18 mouse cellular contexts compared by ENCODE assay signal in the genomic region with DNA sequence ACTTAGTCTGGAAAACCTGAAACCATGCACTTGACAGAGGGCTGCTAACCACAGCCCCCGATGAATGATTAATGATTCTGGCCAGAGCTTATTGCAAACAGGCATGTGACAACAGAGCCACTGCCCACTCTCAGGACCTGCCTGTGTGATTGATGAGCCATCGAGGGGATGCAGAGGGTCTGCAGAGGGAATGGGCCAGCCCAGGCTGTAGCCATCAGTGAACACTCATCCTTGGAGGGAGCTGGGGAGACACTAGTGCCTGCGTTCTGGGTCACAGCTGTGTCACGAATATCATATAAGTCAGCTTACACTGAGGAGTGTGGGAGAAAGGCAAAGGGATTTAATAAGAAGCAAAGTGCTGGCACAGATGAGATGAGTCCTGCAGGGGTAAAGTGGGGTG.
DNase-seq lines count a peak whose midpoint lies in the region; ATAC-seq lines count a peak whose summit lies in the region.
"Had no signal": no experiment of that assay in that cellular context is flagged by ENCODE, and none has a peak within 500 bp of the region (broad histone marks: within the 10 kb centered on the region; RNA-seq: fewer than 3 reads in every experiment).

No protein-coding gene starts in this region.

- no peak overlapping the region for H3K9ac ChIP-seq in heart, embryonic 13.5 days
- H3K9ac ChIP-seq in lung, embryonic 16.5 days (ENCODE audit: low read length): no peak overlapping the region
- H3K9ac ChIP-seq in hindbrain, embryonic 14.5 days: no peak overlapping the region
- H3K9ac ChIP-seq in neural tube, embryonic 14.5 days (replicated peaks; ENCODE audit: low read depth, low read length): no peak overlapping the region
- H3K9ac ChIP-seq: heart, embryonic 15.5 days; limb, embryonic 13.5 days had no signal

- no peak overlapping the region for H3K4me3 ChIP-seq in heart, embryonic 13.5 days
- no peak overlapping the region for H3K4me3 ChIP-seq in lung, embryonic 16.5 days (ENCODE audit: low read length)
- no peak overlapping the region for H3K4me3 ChIP-seq in hindbrain, embryonic 14.5 days (replicated peaks; ENCODE audit: low read length)
- H3K4me3 ChIP-seq in neural tube, embryonic 14.5 days (ENCODE audit: low read depth, low read length): no peak overlapping the region
- H3K4me3 ChIP-seq: heart, embryonic 15.5 days; layer of hippocampus, adult 2 months; limb, embryonic 13.5 days had no signal

- no peak overlapping the region for H3K27ac ChIP-seq in heart, embryonic 13.5 days (replicated peaks)
- H3K27ac ChIP-seq in lung, embryonic 16.5 days (ENCODE audit: low read length): no peak overlapping the region
- H3K27ac ChIP-seq in hindbrain, embryonic 14.5 days: no peak overlapping the region
- H3K27ac ChIP-seq in neural tube, embryonic 14.5 days (ENCODE audit: low read depth, low read length): no peak overlapping the region
- H3K27ac ChIP-seq: heart, embryonic 15.5 days; layer of hippocampus, adult 2 months; limb, embryonic 13.5 days had no signal

- H3K4me2 ChIP-seq in heart, embryonic 13.5 days: no peak overlapping the region
- H3K4me2 ChIP-seq in lung, embryonic 16.5 days (ENCODE audit: low read depth, low read length): no peak overlapping the region
- no peak overlapping the region for H3K4me2 ChIP-seq in hindbrain, embryonic 14.5 days (replicated peaks)
- H3K4me2 ChIP-seq in neural tube, embryonic 14.5 days (ENCODE audit: low read depth, low read length): no peak overlapping the region
- H3K4me2 ChIP-seq: heart, embryonic 15.5 days; limb, embryonic 13.5 days had no signal

- H3K9me3 ChIP-seq in heart, embryonic 13.5 days: no peaks in the 10 kb centered on the region
- no peaks in the 10 kb centered on the region for H3K9me3 ChIP-seq in lung, embryonic 16.5 days (ENCODE audit: control insufficient read depth, low read length)
- H3K9me3 ChIP-seq in hindbrain, embryonic 14.5 days (ENCODE audit: control insufficient read depth, low read length): no peaks in the 10 kb centered on the region
- no peaks in the 10 kb centered on the region for H3K9me3 ChIP-seq in neural tube, embryonic 14.5 days (ENCODE audit: control insufficient read depth, low read length)
- H3K9me3 ChIP-seq: heart, embryonic 15.5 days; limb, embryonic 13.5 days had no signal

- no peaks in the 10 kb centered on the region for H3K4me1 ChIP-seq in heart, embryonic 13.5 days
- H3K4me1 ChIP-seq in lung, embryonic 16.5 days (replicated peaks; ENCODE audit: control insufficient read depth, insufficient read depth, low read length): peaks cover 2% of the 10 kb centered on the region; the same call in 1 of the 2 replicates
- H3K4me1 ChIP-seq in hindbrain, embryonic 14.5 days (replicated peaks; ENCODE audit: control insufficient read depth, insufficient read depth, low read length): peaks cover 4% of the 10 kb centered on the region; the same call in 1 of the 2 replicates
- no peaks in the 10 kb centered on the region for H3K4me1 ChIP-seq in neural tube, embryonic 14.5 days (ENCODE audit: control insufficient read depth, insufficient read depth, low read length)
- H3K4me1 ChIP-seq: heart, embryonic 15.5 days had no signal

- 43% methylated on average over 4 of the region's 4 CpGs for WGBS in heart, embryonic 13.5 days
- 9% methylated on average over 4 of the region's 4 CpGs for WGBS in lung, embryonic 16.5 days
- 56% methylated on average over 4 of the region's 4 CpGs for WGBS in hindbrain, embryonic 14.5 days
- WGBS in neural tube, embryonic 14.5 days: 62% methylated on average over 4 of the region's 4 CpGs

- no peaks in the 10 kb centered on the region for H3K27me3 ChIP-seq in heart, embryonic 13.5 days (replicated peaks)
- H3K27me3 ChIP-seq in lung, embryonic 16.5 days (ENCODE audit: control insufficient read depth, insufficient read depth, low read depth, low read length): no peaks in the 10 kb centered on the region
- no peaks in the 10 kb centered on the region for H3K27me3 ChIP-seq in hindbrain, embryonic 14.5 days (ENCODE audit: control insufficient read depth, insufficient read depth, low read length)
- no peaks in the 10 kb centered on the region for H3K27me3 ChIP-seq in neural tube, embryonic 14.5 days (ENCODE audit: control insufficient read depth, insufficient read depth, low read length)
- H3K27me3 ChIP-seq: CH12.LX; heart, embryonic 15.5 days had no signal

- peak; percentile 31; the same call in 1 of the 2 replicates for ATAC-seq in heart, embryonic 13.5 days (ENCODE audit: extremely low read depth, insufficient number of reproducible peaks, low FRiP score, low TSS enrichment)
- peak; percentile 78 for ATAC-seq in lung, embryonic 16.5 days (ENCODE audit: low read depth)
- ATAC-seq in hindbrain, embryonic 14.5 days (ENCODE audit: low FRiP score): peak; percentile 57; the same call in 1 of the 2 replicates
- peak; percentile 46; the same call in 1 of the 2 replicates for ATAC-seq in neural tube, embryonic 14.5 days (ENCODE audit: low read depth)
- ATAC-seq: midbrain, embryonic 16.5 days had no signal

- no peak for DNase-seq in heart, postnatal 36 days
- no peak for DNase-seq in lung, postnatal 10 days
- no peak for DNase-seq in hindbrain, embryonic 14.5 days (ENCODE audit: low spot score)
- no peak for DNase-seq in right cerebral cortex, postnatal 25 days
- DNase-seq in left cerebral cortex, postnatal 36 days (ENCODE audit: low spot score in 2 of 2): no peak
- DNase-seq: cerebellum, postnatal 25 days; gastrocnemius, postnatal 10 days; heart, adult 18-20 months; kidney, adult 2 months; thymus, postnatal 4 days had no signal

- no peaks in the 10 kb centered on the region for H3K36me3 ChIP-seq in heart, embryonic 13.5 days
- H3K36me3 ChIP-seq in lung, embryonic 16.5 days (ENCODE audit: control insufficient read depth, insufficient read depth, low read length): no peaks in the 10 kb centered on the region
- H3K36me3 ChIP-seq in hindbrain, embryonic 14.5 days (replicated peaks; ENCODE audit: control insufficient read depth, insufficient read depth): no peaks in the 10 kb centered on the region
- H3K36me3 ChIP-seq in neural tube, embryonic 14.5 days (ENCODE audit: control insufficient read depth, insufficient read depth, low read length): no peaks in the 10 kb centered on the region
- H3K36me3 ChIP-seq: heart, embryonic 15.5 days; limb, embryonic 13.5 days had no signal

- intact Hi-C loops in heart, postnatal 36 days (cut with DNase I): no loop called here
- intact Hi-C loops in left cerebral cortex, postnatal 36 days (cut with DNase I): no loop called here
